ENCODE assay signal across 31 mouse cellular contexts in genomic region chr17:73719021-73719748, GRCm38 (mm10). TPM values are rescaled to one million over a fixed set of nuclear protein-coding genes. Genes with fewer than 3 reads are reported as not detected.
"Had no signal": no experiment of that assay in that cellular context is flagged by ENCODE, and none has a peak within 500 bp of the region (broad histone marks: within the 10 kb centered on the region; RNA-seq: fewer than 3 reads in every experiment).

No protein-coding gene starts in this region.

- H3K27ac ChIP-seq: embryonic facial prominence, embryonic 10.5 days; embryonic facial prominence, embryonic 12.5 days; embryonic facial prominence, embryonic 13.5 days; embryonic facial prominence, embryonic 15.5 days; forebrain, embryonic 10.5 days; forebrain, embryonic 12.5 days; forebrain, embryonic 13.5 days; forebrain, embryonic 15.5 days; gastrocnemius, adult 2 months; heart, adult 2 months; heart, embryonic 10.5 days had no signal

- H3K36me3 ChIP-seq: embryonic facial prominence, embryonic 10.5 days; embryonic facial prominence, embryonic 12.5 days; embryonic facial prominence, embryonic 13.5 days; embryonic facial prominence, embryonic 15.5 days; forebrain, embryonic 10.5 days; forebrain, embryonic 12.5 days; forebrain, embryonic 15.5 days; heart, embryonic 10.5 days had no signal

- H3K9me3 ChIP-seq: embryonic facial prominence, embryonic 10.5 days; embryonic facial prominence, embryonic 12.5 days; embryonic facial prominence, embryonic 13.5 days; embryonic facial prominence, embryonic 15.5 days; forebrain, embryonic 10.5 days; forebrain, embryonic 12.5 days; forebrain, embryonic 13.5 days; forebrain, embryonic 15.5 days; heart, embryonic 10.5 days had no signal

- H3K27me3 ChIP-seq: embryonic facial prominence, embryonic 12.5 days; embryonic facial prominence, embryonic 15.5 days; forebrain, embryonic 12.5 days; forebrain, embryonic 13.5 days; forebrain, embryonic 15.5 days had no signal

- DNase-seq: cerebellum, adult 8-10 months; cerebellum, adult 9-10 months; cerebellum, adult 9-11 months; cerebellum, postnatal 10 days; cerebellum, postnatal 14 days; cerebellum, postnatal 25 days; cerebellum, postnatal 36 days; embryo, embryonic 11 days; forebrain, postnatal 0 days; gastrocnemius, adult 2 months; gastrocnemius, postnatal 10 days; gastrocnemius, postnatal 14 days; gastrocnemius, postnatal 25 days; gastrocnemius, postnatal 36 days; heart, adult 18-20 months; heart, adult 2 months had no signal

- H3K9ac ChIP-seq: embryonic facial prominence, embryonic 12.5 days; embryonic facial prominence, embryonic 13.5 days; embryonic facial prominence, embryonic 15.5 days; forebrain, embryonic 12.5 days; forebrain, embryonic 13.5 days; forebrain, embryonic 15.5 days; forebrain, postnatal 0 days had no signal

- H3K4me1 ChIP-seq: embryonic facial prominence, embryonic 12.5 days; embryonic facial prominence, embryonic 13.5 days; embryonic facial prominence, embryonic 15.5 days; heart, embryonic 10.5 days had no signal

- H3K4me2 ChIP-seq: embryonic facial prominence, embryonic 12.5 days; embryonic facial prominence, embryonic 13.5 days; embryonic facial prominence, embryonic 15.5 days; forebrain, embryonic 12.5 days; forebrain, embryonic 13.5 days; forebrain, embryonic 15.5 days had no signal

- H3K4me3 ChIP-seq: embryonic facial prominence, embryonic 10.5 days; embryonic facial prominence, embryonic 12.5 days; embryonic facial prominence, embryonic 13.5 days; embryonic facial prominence, embryonic 15.5 days; erythroblast, embryonic 14.5 days; forebrain, embryonic 10.5 days; forebrain, embryonic 12.5 days; forebrain, embryonic 13.5 days; forebrain, embryonic 15.5 days; gastrocnemius, adult 2 months; heart, adult 2 months; heart, embryonic 10.5 days had no signal

RNA-seq across cellular contexts. Expression of gene Galnt14, which starts 8.9 kb away (rescaled TPM):
- total RNA-seq: common myeloid progenitor, adult 5-6 weeks; gastrocnemius, adult 18-20 months; gastrocnemius, adult 2 months; gastrocnemius, adult 8-10 months; gastrocnemius, postnatal 25 days; gastrocnemius, postnatal 36 days; granulocyte monocyte progenitor cell, adult 5-6 weeks; heart, adult 18-20 months; heart, adult 2 months; heart, adult 8-10 months had no signal
- polyA plus RNA-seq: erythroblast, embryonic 14.5 days had no signal
